Mouse (Mus musculus) spleen, postnatal 0 days (tissue): ENCODE data around the gene Cemip2. TPM values are rescaled to one million over a fixed set of nuclear protein-coding genes. Genes with fewer than 3 reads are reported as not detected.

ENCODE experiments used
- polyA plus RNA-seq: library from polyadenylated mRNA; unstranded; fragments of >200 nt; fragmentation: Nextera tagmentation; extraction: Ambion mirVana; gene quantifications from 2 replicates; pipeline ENCODE4 v1.2.1, GENCODE M21; 2015

Gene Cemip2
- polyA plus RNA-seq = 5.0 and 6.3 TPM in 2 replicates

DNA sequence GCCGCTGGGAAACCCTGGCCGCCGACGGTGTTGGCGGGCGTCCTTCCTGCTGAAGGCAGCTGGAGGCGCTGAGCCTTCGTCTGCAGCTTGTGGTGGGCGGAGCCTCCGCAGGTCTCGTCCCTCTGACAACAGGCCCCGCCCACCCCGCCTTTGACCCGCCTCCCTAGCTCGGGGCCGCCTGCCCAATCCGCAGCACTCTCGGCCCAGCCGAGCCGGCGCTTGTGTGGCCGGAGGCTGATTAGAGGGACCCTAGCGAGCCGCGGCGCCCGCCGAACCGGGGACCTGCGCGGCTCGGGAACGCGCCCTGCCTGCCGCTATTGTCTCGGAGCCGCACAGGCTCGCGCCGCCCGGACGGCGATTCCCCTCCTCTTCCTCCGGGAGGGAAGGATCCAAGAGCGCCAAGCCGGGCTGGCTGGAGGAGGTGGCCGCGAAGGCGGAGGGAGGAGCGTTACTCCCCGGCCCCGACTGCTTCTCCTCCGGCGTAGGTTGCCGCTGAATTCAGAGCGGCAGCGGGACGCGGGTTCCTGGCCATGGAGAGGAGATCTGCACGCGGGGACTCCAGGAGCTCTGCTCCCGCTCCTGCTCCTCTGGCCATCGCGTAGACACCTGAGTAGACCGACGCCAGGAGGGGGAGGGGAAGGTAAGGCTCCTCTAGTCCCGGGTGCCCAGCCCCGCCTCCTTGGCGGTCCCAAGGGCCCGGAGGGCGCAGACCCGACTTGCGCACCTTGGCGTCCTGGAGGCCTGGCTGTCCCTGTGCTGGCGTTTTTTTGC, at the start of gene Cemip2:
Gene Cemip2 (plus strand): TSS at position 196 of the 771 bp plus-strand sequence.

Other genes starting within 250 kb of the Cemip2 start
- 18.7 and 23.6 TPM in 2 replicates for gene 1110059E24Rik, start 125.4 kb upstream of the Cemip2 start, polyA plus RNA-seq
- gene Abhd17b, start 125.2 kb upstream of the Cemip2 start, polyA plus RNA-seq = 12.6 and 17.6 TPM in 2 replicates